Mouse (Mus musculus) liver, adult 2 months (tissue): ENCODE results near the gene Chst15. TPM values are rescaled to one million over a fixed set of nuclear protein-coding genes. Genes with fewer than 3 reads are reported as not detected.
A peak's percentile ranks its signal among the peaks of the same experiment; 100 is the strongest.

Experiments used
- DNase-seq: peaks from one replicate; pipeline ENCODE4 v3.0.0-alpha.2; 2011; ENCODE audit warnings: low read depth, low spot score; ENCODE audit errors: extremely low read depth
- H3K27ac ChIP-seq: fragments of 200-500 bp; replicated peaks from 2 replicates; pipeline ENCODE4 v1.5.1; 2012; ENCODE audit warnings: low read depth, mild to moderate bottlenecking, control low read depth, inconsistent platforms, low read length; ENCODE audit not compliant: insufficient read depth
- H3K27me3 ChIP-seq: fragments of 200-500 bp; 2 replicates; pipeline ENCODE4 v1.6.1; 2012; ENCODE audit warnings: mild to moderate bottlenecking, moderate library complexity, low read length, inconsistent platforms; ENCODE audit not compliant: control insufficient read depth, insufficient read depth
- H3K36me3 ChIP-seq: fragments of 200-500 bp; 2 replicates; pipeline ENCODE4 v1.6.1; 2012; ENCODE audit warnings: low read length, inconsistent platforms; ENCODE audit not compliant: control insufficient read depth, insufficient read depth
- H3K4me1 ChIP-seq: fragments of 200-500 bp; 2 replicates; pipeline ENCODE4 v1.6.1; 2011; ENCODE audit warnings: low read length; ENCODE audit not compliant: control insufficient read depth, insufficient read depth
- H3K4me3 ChIP-seq: fragments of 200-500 bp; 2 replicates; pipeline ENCODE4 v1.5.1; 2011; ENCODE audit warnings: low read depth, mild to moderate bottlenecking, control low read depth, low read length, moderate library complexity; ENCODE audit not compliant: insufficient read depth
- H3K79me2 ChIP-seq: fragments of 200-500 bp; 2 replicates; pipeline ENCODE4 v1.6.1; 2012; ENCODE audit warnings: inconsistent platforms, mild to moderate bottlenecking, low read length, moderate library complexity; ENCODE audit not compliant: control insufficient read depth, insufficient read depth
- H3K9ac ChIP-seq: fragments of 200-500 bp; 2 replicates; pipeline ENCODE4 v1.6.1; 2012; ENCODE audit warnings: low read depth, mild to moderate bottlenecking, control low read depth, inconsistent platforms, low read length
- CTCF ChIP-seq: fragments of 200-500 bp; IDR thresholded peaks from 2 replicates; pipeline ENCODE4 v1.5.1; 2011; ENCODE audit warnings: low read depth, low read length, control low read depth
- POLR2A ChIP-seq: fragments of 200-500 bp; IDR thresholded peaks from 2 replicates; pipeline ENCODE4 v1.6.1; 2011; ENCODE audit warnings: low read length, control low read depth; ENCODE audit not compliant: insufficient read depth; ENCODE audit errors: extremely low read depth
- WGBS: fragments of 180-500 bp; shearing (Covaris S2); methylation state at CpG from one replicate; pipeline ENCODE4 v1.1.7; 2018; 5-methylcytosine and 5-hydroxymethylcytosine counted together
- polyA plus RNA-seq: library from polyadenylated mRNA; depleted of rRNA; stranded (reverse); fragments of >200 nt; gene quantifications from 2 replicates; pipeline ENCODE4 v1.2.3, GENCODE M21; 2012
- total RNA-seq: library from RNA; depleted of rRNA; stranded (reverse); fragments of >200 nt; gene quantifications from 2 replicates; pipeline ENCODE4 v1.2.3, GENCODE M21; 2014

Gene Chst15
- total and polyA plus RNA-seq, 2 experiments = 4.3 to 6.5 TPM

- DNase-seq = peak; percentile 37
- TF ChIP-seq POLR2A = no peak
- TF ChIP-seq CTCF = no peak
- H3K9ac ChIP-seq = no peak overlapping the region
- H3K36me3 ChIP-seq = no peaks in the 10 kb centered on the region
- no peak overlapping the region for H3K4me3 ChIP-seq
- 0 out of 2 replicates have a peak, but pooled peaks cover 2% of the 10 kb centered on the region for H3K4me1 ChIP-seq
- no peaks in the 10 kb centered on the region for H3K27me3 ChIP-seq
- 64% methylated on average over 3 of the region's 3 CpGs for WGBS
- H3K79me2 ChIP-seq = no peaks in the 10 kb centered on the region
- H3K27ac ChIP-seq = peak overlapping the region; percentile 67; the same call in 1 of the 2 replicates
Measured at GRCm38 (mm10) chr7:132358250-132358649, 41.2 kb upstream of the Chst15 start.

- H3K27ac ChIP-seq = no peak overlapping the region
- no peak overlapping the region for H3K4me3 ChIP-seq
- H3K79me2 ChIP-seq = no peaks in the 10 kb centered on the region
- TF ChIP-seq POLR2A (no peak), CTCF (no peak)
- H3K9ac ChIP-seq = no peak overlapping the region
- 73% methylated on average over 3 of the region's 3 CpGs for WGBS
- no peaks in the 10 kb centered on the region for H3K27me3 ChIP-seq
- no peaks in the 10 kb centered on the region for H3K36me3 ChIP-seq
- no peak for DNase-seq
- H3K4me1 ChIP-seq = 0 out of 2 replicates have a peak, but pooled peaks cover 2% of the 10 kb centered on the region
Measured at GRCm38 (mm10) chr7:132357841-132358237, 40.8 kb upstream of the Chst15 start.

- Histone ChIP-seq H3K9ac (no peak overlapping the region), H3K4me1 (0 out of 2 replicates have a peak, but pooled peaks cover 2% of the 10 kb centered on the region), H3K27me3 (no peaks in the 10 kb centered on the region), H3K36me3 (no peaks in the 10 kb centered on the region), H3K79me2 (no peaks in the 10 kb centered on the region), H3K4me3 (no peak overlapping the region), H3K27ac (no peak overlapping the region)
- no peak for DNase-seq
- TF ChIP-seq POLR2A = no peak
- TF ChIP-seq CTCF = no peak
- WGBS = 75% methylated on average over 10 of the region's 10 CpGs
Measured at GRCm38 (mm10) chr7:132356881-132357840, 40.1 kb upstream of the Chst15 start.

GRCm38 (mm10) chr7:132356185-132356584 lies 39.2 kb upstream of the Chst15 start:
- WGBS = 60% methylated on average over 8 of the region's 8 CpGs
- no peak for DNase-seq
- no peaks in the 10 kb centered on the region for H3K36me3 ChIP-seq
- TF ChIP-seq CTCF (no peak), POLR2A (no peak)
- H3K27ac ChIP-seq = no peak overlapping the region
- no peak overlapping the region for H3K4me3 ChIP-seq
- no peaks in the 10 kb centered on the region for H3K27me3 ChIP-seq
- H3K79me2 ChIP-seq = no peaks in the 10 kb centered on the region
- no peak overlapping the region for H3K9ac ChIP-seq
- 0 out of 2 replicates have a peak, but pooled peaks cover 2% of the 10 kb centered on the region for H3K4me1 ChIP-seq

GRCm38 (mm10) chr7:132355767-132356166 lies 38.7 kb upstream of the Chst15 start:
- no peak overlapping the region for H3K27ac ChIP-seq
- H3K4me3 ChIP-seq = no peak overlapping the region
- WGBS = 78% methylated on average over 6 of the region's 6 CpGs
- no peak overlapping the region for H3K9ac ChIP-seq
- TF ChIP-seq CTCF (no peak), POLR2A (no peak)
- no peaks in the 10 kb centered on the region for H3K79me2 ChIP-seq
- no peaks in the 10 kb centered on the region for H3K27me3 ChIP-seq
- H3K36me3 ChIP-seq = no peaks in the 10 kb centered on the region
- 0 out of 2 replicates have a peak, but pooled peaks cover 2% of the 10 kb centered on the region for H3K4me1 ChIP-seq
- no peak for DNase-seq
